Mouse (Mus musculus): ENCODE data around the gene Tspan9.

The Tspan9 gene

DNA sequence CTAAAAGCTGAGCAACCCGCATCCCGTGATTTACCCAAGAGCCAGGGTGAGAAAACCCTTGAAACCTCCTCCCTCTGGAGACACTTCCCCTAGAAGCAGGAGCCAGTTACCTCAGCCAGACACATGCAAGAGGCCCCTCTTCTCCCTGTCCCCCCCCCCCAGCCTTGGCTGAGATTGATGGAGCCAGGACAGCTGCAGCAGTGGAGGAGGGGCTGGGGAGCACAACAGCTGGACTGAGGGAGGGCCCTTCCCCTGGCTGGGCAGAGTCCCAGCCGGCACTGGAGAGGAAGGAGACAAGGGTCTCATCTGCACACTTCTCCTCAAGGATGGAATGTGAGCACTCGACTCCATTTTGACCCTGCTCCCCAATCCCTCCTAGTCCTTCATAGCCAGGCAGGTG is 64.9 kb downstream of the Tspan9 start:
- ATAC-seq (ENCODE audit: low TSS enrichment), result no peak

DNA sequence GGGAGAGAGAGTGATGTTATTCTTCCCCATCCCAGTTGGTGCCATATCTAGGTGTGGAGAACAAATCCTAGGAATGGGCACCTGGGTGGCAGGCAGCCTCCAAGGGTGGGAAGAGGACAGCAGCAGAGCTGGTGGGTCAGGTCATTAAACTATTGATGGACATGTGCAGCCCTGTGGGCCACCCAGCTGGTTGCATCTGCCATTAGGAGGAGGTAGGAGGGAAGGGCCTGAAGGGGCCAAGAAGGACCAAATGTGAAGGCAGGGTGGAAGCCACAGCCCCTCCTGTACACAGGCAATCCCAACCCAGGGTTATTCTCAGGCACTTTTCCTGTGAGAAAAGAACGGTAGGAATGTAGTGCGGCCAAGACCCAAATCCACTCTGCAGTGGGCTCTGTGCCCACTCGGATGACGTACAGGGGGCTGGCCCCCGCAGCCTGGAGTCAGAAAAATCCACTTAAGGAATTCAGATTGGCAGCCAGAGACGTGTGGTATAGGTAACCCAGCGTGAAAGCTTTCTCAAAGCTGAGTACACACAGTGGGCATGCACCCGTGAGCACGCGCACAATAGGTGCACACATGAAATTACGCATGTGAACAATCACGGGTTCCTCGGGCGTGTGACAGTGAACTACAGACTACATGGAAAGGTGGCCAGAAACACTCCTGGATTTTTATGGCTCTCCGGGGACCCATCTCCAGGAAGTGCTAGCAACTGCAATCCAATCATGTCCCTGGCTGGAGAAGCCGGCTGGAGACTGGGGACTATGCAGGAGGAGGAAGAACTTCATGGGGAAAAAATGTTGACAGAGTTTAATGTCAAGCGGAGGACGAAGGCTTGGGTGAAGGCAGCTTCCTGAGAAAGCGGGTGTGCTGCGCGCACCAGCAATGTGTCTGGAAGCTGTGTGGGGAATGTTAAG is 67.0 kb downstream of the Tspan9 start:
- ATAC-seq (ENCODE audit: low TSS enrichment), result no peak

DNA sequence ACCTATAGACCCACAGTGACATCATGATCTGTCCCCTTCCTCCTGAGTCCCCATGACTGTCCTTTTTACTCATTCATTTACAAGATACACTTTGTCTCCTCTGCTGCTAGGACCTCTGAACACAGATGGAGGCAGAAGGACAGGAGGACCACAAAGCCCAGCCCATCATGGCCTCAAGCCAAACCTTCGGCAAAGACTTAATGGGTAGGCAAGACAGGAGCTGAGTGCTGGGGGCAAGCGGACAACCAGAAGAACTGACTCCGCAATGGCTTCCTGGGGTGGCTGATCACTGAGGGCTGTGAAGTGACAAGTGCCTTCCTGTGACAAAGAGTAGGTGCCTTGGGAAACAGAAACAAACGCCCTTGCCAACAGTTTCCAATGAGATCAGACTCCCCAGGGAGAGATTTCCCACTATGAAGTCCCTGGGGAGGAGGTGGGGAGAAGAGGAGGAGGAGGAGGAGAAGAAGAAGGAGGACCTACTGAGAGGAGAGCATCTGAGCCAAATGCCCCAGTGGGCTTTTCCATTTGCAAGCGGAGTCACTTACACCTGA is 67.9 kb downstream of the Tspan9 start:
- no peak for ATAC-seq (ENCODE audit: low TSS enrichment)

DNA sequence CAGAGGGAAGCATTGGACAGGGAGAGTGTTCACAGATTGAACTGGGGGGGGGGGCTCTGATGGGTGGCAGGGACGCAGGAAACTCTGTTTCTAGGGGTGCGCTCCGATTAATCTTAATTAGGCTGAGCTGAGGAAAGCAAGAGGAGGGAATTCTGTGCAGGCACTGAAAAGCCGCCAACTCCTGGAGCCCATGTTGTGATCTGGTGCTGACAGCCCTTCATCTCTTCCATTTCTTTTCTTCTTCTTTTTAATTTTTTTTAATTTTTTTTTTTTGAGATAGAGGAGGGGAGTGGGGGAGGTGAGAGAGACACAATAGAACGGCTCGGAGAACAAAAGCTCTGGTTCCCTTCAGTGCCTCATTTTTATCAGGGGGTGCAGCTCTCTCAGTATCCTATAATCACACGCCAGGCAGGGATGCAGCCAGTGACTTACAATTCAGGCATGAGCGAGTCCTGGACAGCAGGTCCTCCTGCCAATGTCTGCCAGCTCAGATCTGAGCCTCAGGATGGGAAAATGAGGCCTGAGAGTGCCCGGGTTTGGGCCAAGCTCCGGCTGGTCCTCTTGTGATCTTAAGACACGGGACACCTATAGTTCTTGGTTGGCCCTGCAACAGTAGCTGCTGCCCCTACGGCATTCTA is 72.4 kb downstream of the Tspan9 start:
- no peak for ATAC-seq (ENCODE audit: low TSS enrichment)

DNA sequence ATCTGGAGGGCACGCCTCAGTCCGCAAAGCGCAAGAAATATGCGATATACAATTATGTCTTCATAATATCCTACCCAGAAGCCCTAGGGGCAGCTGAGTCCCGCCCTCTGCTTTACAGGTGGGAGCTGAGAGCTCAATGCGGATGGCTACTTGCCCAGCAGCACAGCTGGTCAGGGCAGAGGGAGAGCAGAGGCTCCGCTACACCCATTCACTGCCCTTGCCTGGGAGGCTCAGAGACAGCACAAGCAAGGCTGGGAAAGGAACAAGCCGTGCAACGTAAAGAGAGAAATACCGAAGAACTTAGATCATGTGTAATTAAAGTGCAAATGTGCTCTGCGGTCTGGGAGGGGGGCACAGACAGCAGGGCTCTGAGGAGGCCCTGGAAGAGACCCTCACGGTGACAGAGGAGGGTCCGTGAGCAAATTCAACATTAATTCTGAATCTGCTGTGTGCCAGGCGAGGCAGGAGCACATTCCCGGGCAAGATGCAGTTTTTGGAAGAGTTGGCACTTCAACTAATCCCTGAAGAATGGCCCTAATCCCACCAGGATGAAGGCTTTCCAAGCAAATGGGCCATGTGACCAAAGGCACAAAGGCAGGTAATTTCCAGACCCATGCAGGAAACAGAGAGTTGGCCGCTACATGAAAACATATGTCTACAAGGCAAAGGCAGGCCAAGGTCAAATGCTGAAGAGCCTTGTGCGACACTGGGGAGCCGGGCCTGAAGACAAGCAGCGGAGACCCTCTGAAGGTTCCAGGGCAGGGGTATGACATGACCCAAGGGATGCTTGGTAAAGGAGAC is 73.1 kb downstream of the Tspan9 start:
- ATAC-seq (ENCODE audit: low TSS enrichment), result no peak

DNA sequence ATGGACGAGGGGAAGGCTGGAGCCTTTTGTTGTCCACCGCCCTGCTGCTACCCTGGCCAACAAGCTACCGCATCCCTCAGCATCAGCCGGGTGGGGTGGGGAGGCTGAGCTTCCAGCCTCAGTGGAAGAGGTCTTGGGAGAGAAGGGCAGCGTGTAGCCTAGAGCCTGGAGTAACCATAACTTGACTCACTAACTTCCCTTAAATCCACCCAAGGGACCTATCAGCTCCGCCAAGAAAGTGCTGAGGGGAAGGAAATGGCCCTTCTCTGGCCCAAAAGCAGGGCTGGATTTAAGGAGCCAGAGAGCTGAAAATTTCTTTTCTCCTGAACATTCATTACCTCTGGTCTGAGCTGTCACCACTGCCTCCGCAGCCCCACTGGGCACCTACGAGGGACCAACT is 75.2 kb downstream of the Tspan9 start:
- no peak for ATAC-seq (ENCODE audit: low TSS enrichment)

DNA sequence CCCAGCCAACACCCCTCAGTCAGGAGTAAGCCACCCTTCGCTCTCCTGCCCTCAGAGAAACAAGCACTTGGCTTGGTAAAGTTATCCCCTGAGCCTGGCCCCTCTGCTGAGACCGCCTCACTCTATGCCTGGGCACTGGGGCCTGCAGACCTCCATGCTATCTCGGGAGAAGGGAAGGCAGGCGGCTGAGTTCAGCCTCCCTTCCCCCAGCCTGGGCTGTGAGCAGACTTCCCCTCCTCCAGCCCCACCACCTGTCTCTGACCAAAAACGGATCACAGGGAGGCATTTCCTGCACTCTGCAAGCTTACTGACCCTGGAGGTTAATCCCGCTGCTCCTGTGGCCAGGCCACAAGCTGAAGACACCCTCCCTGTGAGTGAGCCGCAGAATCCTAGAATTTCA is 77.4 kb downstream of the Tspan9 start:
- no peak; the same call in 1 of the 2 replicates for ATAC-seq (ENCODE audit: low TSS enrichment)

DNA sequence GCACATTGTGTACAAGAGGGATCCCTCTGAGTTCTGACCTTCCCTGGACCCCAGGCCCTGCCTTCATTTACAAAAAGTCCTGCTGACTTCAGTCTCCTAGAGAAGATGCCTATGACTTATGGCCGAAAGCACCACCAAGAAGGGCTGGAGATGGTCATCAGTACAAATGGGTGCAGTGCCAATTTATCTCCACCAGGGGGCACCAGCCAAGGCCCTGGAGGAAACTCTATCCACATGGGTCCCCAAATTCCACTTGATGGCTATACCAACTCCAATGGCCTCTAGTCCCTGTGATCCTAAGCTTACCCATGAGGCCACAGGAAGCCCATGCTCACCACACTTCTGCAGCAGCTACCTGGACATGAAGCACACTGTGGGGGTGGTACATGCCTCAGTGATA is 79.9 kb downstream of the Tspan9 start:
- ATAC-seq (ENCODE audit: low TSS enrichment), result no peak

DNA sequence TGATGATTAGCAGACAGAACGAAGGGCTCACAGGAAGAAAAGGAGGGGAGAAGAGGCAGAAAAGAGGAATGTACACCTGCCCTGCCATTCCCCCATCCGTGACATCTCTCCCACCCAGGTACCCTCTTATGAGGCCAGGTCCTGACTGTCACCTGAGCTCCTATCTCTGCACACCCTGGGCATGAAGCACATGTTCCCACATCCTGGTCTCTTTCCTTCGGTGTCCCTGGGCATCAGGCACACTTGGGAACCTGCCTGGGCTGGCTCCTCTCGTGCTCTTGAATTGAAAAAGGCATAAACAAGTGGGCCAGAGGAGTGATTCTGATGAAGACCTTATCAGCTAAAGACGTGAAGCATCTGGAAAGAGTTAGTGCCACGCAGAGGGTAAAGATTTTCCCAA is 80.6 kb downstream of the Tspan9 start:
- no peak for ATAC-seq (ENCODE audit: low TSS enrichment)

DNA sequence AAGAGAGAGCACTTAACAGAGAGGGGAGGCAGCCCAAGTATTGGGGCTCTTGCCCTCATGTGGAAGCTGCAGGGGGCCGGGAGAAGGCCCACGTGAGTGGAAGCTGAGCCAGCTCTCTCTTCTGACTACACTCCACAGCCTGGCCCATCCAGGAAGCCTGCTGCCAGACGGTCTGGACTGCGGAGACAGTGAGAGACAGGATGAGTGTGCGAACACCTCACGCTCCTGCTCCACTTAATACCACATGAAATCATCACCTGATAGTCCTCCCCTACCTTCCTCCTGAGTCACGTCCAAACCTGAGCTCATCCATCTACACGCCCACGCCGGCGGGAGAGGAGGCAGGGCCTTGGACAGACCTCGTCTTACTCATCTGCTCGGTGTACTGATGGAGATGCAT is 81.2 kb downstream of the Tspan9 start:
- no peak; the same call in 1 of the 2 replicates for ATAC-seq (ENCODE audit: low TSS enrichment)

DNA sequence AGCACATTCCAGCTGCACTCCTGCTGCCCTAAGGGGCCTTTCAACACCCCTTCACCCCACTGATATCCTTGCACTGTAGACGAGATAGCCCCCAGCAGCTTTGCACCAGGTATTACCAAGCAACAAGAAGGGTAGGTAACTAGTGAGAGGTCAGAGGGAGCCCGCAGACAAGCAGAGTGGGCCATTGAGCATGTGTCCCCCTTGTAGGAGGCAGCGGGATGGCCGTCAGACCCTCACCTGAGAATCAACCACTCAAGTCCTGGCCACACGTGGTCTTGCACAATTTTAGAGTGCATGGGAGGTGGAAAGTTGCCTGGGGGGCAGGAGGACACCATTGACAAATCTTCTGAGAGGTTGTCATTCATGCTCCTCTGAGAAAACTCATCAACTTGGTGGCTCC is 82.1 kb downstream of the Tspan9 start:
- no peak for ATAC-seq (ENCODE audit: low TSS enrichment)

DNA sequence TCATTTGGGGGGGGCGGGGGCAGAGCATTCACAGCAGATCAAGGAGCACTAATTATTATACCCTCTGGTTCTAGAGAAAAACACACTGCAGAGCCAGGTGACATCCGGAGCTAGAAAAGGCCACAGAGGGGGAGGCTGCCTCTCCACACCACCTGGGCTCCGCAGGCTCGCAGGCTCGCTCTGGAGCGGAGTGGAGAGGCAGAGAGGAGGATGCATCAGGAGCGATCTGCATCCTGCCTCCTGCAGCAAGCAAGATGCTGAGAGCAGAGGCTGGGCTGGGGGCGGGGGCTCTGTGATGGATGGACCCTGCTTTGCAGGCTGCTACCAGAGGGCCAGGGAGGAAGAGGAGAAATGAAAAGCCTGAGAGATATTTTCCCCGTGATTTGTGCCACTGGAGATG is 84.8 kb downstream of the Tspan9 start:
- peak; percentile 77 for ATAC-seq (ENCODE audit: low TSS enrichment)

DNA sequence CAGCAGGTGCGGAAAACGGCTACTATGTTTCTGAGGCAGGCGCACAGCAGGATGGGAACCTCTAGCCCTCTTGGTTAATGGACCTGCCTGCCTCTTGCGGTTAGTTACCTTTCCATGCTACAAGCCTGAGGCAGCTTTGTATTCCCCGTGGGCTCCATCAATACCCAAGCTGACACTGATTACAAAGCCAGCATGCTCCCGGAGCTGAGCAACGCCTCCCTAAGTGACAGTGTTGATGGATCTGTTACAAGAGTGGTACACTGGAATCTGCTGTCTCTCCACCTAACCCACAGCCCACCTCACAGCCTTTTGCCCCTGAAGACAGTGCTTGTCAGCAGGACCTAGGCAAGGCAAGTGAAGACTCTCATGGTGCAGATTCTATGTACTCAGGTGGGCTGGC is 85.2 kb downstream of the Tspan9 start:
- peak; percentile 5; the same call in 1 of the 2 replicates for ATAC-seq (ENCODE audit: low TSS enrichment)

DNA sequence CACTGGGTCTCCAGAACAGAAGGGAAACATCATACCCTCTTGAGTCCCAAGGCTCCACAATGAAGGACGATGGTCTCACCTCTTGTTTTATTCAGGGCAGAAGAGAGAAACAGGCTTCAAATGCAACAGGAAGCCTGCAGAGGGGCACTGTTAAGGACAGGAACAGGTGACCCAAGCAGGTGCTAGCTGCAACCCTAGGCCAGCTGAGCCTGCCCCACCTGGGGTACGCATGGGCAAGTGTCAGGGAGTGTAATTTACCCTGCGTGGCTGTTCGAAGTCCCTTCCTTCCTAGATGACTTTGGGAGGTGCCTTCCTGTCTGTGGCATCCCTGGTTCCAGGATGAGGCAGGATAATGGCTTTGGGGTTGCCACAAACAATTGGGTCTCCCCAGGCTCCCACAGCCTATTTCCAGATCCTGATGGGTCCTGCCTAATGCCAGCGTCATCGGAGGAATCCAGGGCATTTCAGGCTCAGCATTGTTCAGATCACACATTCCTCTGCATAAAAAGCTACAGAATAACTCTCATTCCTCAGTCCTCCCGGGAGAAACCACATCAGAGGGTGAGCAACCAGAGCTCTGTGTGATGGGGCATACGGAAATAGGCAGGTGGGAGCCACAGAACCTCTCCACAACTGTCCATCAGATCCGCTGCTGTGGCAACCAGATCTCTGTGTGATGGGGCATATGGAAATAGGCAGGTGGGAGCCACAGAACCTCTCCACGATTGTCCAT is 90.2 kb downstream of the Tspan9 start:
- peak; percentile 58 for ATAC-seq (ENCODE audit: low TSS enrichment)

DNA sequence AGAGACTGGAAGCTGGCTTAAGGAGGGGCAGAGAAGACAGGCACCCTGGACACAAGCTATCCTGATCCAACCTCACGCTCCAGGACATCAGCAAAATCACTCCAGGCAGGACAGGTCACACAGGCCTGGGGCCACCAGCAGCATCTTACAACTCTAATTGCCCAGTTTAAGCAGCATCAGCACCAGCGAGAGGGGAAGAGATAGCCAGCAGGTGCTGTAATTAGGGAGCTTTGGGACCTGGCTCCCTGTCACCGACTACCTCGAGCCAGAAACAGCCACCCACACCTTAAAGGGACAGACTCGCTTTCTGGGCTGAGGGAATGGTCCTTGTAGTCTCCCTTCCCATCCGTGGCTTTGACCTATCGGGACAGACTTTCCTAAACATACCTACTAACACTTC is 95.7 kb downstream of the Tspan9 start:
- ATAC-seq (ENCODE audit: low TSS enrichment), result peak; percentile 39

DNA sequence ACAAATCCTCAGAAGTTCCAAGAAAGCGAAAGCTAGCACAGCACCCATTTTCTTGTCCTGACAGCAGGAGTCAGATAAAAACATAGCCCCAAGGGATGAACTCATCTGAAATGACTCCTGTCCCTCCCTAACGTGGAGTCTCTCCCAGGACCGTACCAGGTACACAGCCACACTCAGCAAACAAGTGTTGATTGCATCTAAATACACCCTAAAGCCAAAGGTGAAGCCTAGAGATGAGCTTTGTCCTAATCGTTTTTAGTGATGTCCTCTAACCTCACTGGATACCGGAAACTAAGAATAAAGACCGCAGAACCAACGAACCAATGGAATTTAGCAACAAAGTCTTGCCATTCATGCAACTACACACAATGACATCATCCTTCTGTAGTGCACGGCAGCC is 96.2 kb downstream of the Tspan9 start:
- no peak for ATAC-seq (ENCODE audit: low TSS enrichment)

DNA sequence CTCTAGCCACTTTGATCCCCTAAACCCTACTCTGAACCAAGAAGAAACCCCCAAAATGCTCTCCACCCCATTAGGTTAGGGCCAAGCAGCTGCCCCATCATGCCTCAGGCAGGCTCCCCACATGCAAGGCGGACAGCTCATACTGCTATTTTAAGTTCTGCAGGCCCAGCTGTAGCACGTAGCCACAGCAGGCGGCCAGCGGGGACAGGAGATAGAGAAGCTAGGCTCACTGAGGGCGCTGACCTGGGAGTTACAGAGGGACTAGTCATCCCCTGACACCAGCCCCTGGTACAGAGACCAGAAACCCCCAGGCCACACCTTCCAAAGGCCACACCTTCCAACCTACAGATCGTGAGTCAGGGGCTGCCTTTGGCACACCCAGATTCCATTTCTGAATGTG is 96.6 kb downstream of the Tspan9 start:
- ATAC-seq (ENCODE audit: low TSS enrichment), result peak; percentile 32; the same call in 1 of the 2 replicates

DNA sequence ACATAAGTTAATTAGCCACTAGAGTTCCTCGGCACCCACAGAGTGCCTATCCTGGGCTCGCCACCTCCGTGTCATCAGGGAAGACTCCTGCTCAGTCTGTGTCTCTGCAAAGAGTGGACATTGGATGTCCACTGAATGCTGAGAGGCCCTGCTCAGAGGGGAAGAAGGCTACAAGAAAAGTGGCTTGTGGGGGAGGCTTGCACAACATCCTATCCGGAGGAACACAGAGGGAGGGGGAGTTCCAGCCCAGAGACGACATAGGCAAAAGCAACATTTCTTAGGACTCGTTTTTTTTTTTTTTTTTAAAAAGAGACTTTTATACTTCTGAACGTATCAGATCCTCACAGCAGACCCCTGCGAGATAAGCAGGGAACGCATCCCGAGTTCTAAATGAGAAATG is 98.7 kb downstream of the Tspan9 start:
- no peak for ATAC-seq (ENCODE audit: low TSS enrichment)

DNA sequence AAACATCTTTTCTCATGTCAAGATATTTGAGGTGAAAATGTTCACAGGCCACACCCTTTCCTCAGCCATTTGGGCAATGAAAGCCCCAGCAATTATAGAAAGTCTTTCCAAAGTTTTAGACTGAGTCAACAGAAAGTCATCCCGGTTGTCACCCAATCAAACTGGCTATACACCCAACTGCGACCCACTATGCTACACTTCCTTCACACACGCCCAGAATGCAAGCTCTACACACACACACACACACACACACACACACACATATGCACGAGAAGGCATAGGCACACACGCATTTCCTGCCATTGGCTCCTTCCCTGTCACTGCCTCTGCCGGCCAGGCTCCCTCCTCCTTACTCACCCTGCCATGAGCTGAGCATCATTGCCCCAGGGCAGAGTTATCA is 99.9 kb downstream of the Tspan9 start:
- ATAC-seq (ENCODE audit: low TSS enrichment), result no peak

DNA sequence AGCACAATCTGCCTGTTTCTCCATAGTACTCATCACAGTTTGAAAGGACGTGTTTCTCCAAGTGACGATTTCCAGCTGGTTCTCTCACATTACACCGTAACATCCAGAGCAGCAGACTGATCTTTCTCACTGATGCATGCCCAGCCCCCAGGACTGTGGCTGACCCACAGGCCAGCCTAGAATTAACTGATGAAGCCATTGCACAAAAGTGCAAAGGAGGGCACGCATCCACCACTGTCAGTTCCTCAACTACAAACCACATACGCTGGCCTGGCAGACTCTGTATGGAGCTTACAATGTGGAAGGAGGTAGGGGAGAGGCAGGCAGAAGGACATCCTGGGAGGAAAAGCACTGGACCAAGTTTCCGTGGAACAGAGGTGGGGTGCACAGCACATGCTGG is 101.6 kb downstream of the Tspan9 start:
- ATAC-seq (ENCODE audit: low TSS enrichment), result no peak

DNA sequence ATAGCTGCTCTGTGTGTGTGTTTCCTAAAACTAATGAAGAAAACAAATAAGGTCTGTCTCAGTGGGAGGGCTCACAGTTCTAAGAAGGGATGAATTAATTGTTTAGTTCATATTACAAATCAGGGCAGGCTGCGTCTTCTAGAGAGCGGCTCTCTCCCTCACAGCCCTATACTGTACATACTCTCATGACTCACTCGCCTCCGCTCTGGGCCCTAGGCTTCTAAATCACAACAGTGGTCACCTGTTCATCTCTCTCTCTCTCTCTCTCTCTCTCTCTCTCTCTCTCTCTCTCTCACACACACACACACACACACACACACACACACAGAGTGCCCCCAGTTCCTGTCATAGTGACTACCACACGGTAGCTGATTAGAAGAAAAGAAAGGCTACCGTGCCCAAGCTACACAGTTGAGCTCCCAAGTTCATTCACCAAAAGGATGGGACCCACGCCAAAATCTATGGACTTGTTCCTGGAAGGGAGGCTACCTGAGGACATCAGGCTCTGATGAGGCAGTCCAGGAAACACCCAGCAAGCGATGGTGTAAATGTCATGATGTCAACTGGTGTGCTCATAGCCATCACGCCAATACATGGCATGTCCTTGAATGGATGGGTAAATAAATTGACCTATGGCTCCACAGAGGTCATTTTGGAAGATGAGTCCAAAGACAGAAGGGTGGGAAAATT is 104.2 kb downstream of the Tspan9 start:
- ATAC-seq (ENCODE audit: low TSS enrichment), result no peak

Measured in frontal cortex, adult (tissue).